8 mouse cellular contexts compared by ENCODE assay signal in genomic region chr7:12909498-12909962, GRCm38 (mm10). TPM values are rescaled to one million over a fixed set of nuclear protein-coding genes. Genes with fewer than 3 reads are reported as not detected.
A peak's percentile ranks its signal among the peaks of the same experiment; 100 is the strongest.
DNase-seq lines count a peak whose midpoint lies in the region; ATAC-seq lines count a peak whose summit lies in the region.

No protein-coding gene starts in this region.

- WGBS in intestine, embryonic 15.5 days: 43% methylated on average over 7 of the region's 7 CpGs

- H3K27ac ChIP-seq in intestine, embryonic 15.5 days: peak overlapping the region; percentile 86

- peak; percentile 55 for ATAC-seq in intestine, embryonic 15.5 days
- peak; percentile 63 for ATAC-seq in megakaryocyte-erythroid progenitor cell, adult 5-6 weeks (replicated peaks; ENCODE audit: low FRiP score, low TSS enrichment, poor library complexity, severe bottlenecking)

- peaks cover 24% of the 10 kb centered on the region for H3K36me3 ChIP-seq in intestine, embryonic 15.5 days

- no peaks in the 10 kb centered on the region for H3K9me3 ChIP-seq in intestine, embryonic 15.5 days

- intact Hi-C loops in left cerebral cortex, postnatal 25 days (cut with DNase I): no loop called here

- no peak overlapping the region for H3K9ac ChIP-seq in intestine, embryonic 15.5 days

- DNase-seq in adrenal gland, adult 18-20 months (ENCODE audit: low spot score in 2 of 2): peak; percentile 72 to 74
- peak; percentile 75 for DNase-seq in embryo, embryonic 10 days (ENCODE audit: low spot score)
- peak; percentile 37 for DNase-seq in gastrocnemius, postnatal 25 days
- DNase-seq in left cerebral cortex, postnatal 25 days (ENCODE audit: low spot score in 2 of 2): peak; percentile 80 to 82
- DNase-seq in right cerebral cortex, postnatal 25 days: peak; percentile 41
- DNase-seq in urinary bladder, postnatal 4 days (ENCODE audit: low spot score in 2 of 2): peak; percentile 40 to 71

- H3K4me3 ChIP-seq in intestine, embryonic 15.5 days (replicated peaks): peak overlapping the region; percentile 52; the same call in 1 of the 2 replicates

- H3K27me3 ChIP-seq in intestine, embryonic 15.5 days (replicated peaks): no peaks in the 10 kb centered on the region

- peaks cover 4% of the 10 kb centered on the region; the same call in 1 of the 2 replicates for H3K4me1 ChIP-seq in intestine, embryonic 15.5 days (replicated peaks)

- peak overlapping the region; percentile 68 for H3K4me2 ChIP-seq in intestine, embryonic 15.5 days (replicated peaks)

RNA-seq across cellular contexts. Expression of gene Zscan22, which starts 11.9 kb away (rescaled TPM):
- total RNA-seq in adrenal gland, adult 18-20 months (2021): 10 to 100 TPM; 13.9 to 14.2 TPM
- 1 to 10 TPM; 2.7 to 3.4 TPM for total RNA-seq in gastrocnemius, postnatal 25 days (2021)
- polyA plus RNA-seq in intestine, embryonic 15.5 days (2015; fragmentation: Nextera tagmentation; extraction: Ambion mirVana): 12.2 and 12.7 TPM in 2 replicates
- 10 to 100 TPM; 13.0 to 16.9 TPM for total RNA-seq in left cerebral cortex, postnatal 25 days (2021)
- 13.3 and 18.7 TPM in 2 replicates for total RNA-seq in megakaryocyte-erythroid progenitor cell, adult 5-6 weeks (2014; fragmentation: Nextera tagmentation)
- 5.7 and 7.1 TPM in 2 replicates for total RNA-seq in megakaryocyte-erythroid progenitor cell, adult 5-6 weeks (2017)

RNA-seq across cellular contexts. Expression of gene Rps5, which starts 12.6 kb away (rescaled TPM):
- total RNA-seq in adrenal gland, adult 18-20 months (2021): 100 to 1,000 TPM; 896 to 922 TPM
- 100 to 1,000 TPM; 498 to 510 TPM for total RNA-seq in gastrocnemius, postnatal 25 days (2021)
- polyA plus RNA-seq in intestine, embryonic 15.5 days (2015; fragmentation: Nextera tagmentation; extraction: Ambion mirVana): 1,008 and 1,147 TPM in 2 replicates
- total RNA-seq in left cerebral cortex, postnatal 25 days (2021): 100 to 1,000 TPM; 339 to 352 TPM
- total RNA-seq in megakaryocyte-erythroid progenitor cell, adult 5-6 weeks (2014; fragmentation: Nextera tagmentation): 3,241 and 3,814 TPM in 2 replicates
- total RNA-seq in megakaryocyte-erythroid progenitor cell, adult 5-6 weeks (2017): 1,950 and 2,335 TPM in 2 replicates

RNA-seq across cellular contexts. Expression of gene Rnf225, which starts 17.7 kb away (rescaled TPM):
- total RNA-seq in adrenal gland, adult 18-20 months (2021): under 1 TPM; 0.30 to 0.45 TPM
- under 1 TPM; 0.21 to 0.33 TPM for total RNA-seq in gastrocnemius, postnatal 25 days (2021)
- polyA plus RNA-seq in intestine, embryonic 15.5 days (2015; fragmentation: Nextera tagmentation; extraction: Ambion mirVana): 0.33 and 0.47 TPM in 2 replicates
- total RNA-seq in left cerebral cortex, postnatal 25 days (2021): under 1 TPM; 0.78 to 0.94 TPM
- 0.77 and 1.2 TPM in 2 replicates for total RNA-seq in megakaryocyte-erythroid progenitor cell, adult 5-6 weeks (2014; fragmentation: Nextera tagmentation)
- 1.6 TPM in 1 of 2 replicates, not detected in the other for total RNA-seq in megakaryocyte-erythroid progenitor cell, adult 5-6 weeks (2017)

RNA-seq across cellular contexts. Expression of gene Zfp128, which starts 28.6 kb away (rescaled TPM):
- total RNA-seq in adrenal gland, adult 18-20 months (2021): 1 to 10 TPM; 3.0 to 4.0 TPM
- total RNA-seq in gastrocnemius, postnatal 25 days (2021): 1 to 10 TPM; 2.4 TPM
- polyA plus RNA-seq in intestine, embryonic 15.5 days (2015; fragmentation: Nextera tagmentation; extraction: Ambion mirVana): 3.1 and 3.3 TPM in 2 replicates
- 1 to 10 TPM; 6.9 to 7.4 TPM for total RNA-seq in left cerebral cortex, postnatal 25 days (2021)
- 3.2 and 6.2 TPM in 2 replicates for total RNA-seq in megakaryocyte-erythroid progenitor cell, adult 5-6 weeks (2014; fragmentation: Nextera tagmentation)
- total RNA-seq in megakaryocyte-erythroid progenitor cell, adult 5-6 weeks (2017): 3.3 and 4.0 TPM in 2 replicates

RNA-seq across cellular contexts. Expression of gene Zfp324, which starts 56.1 kb away (rescaled TPM):
- total RNA-seq in adrenal gland, adult 18-20 months (2021): 1 to 10 TPM; 8.4 to 9.5 TPM
- 1 to 10 TPM; 2.0 to 2.2 TPM for total RNA-seq in gastrocnemius, postnatal 25 days (2021)
- 8.3 and 8.6 TPM in 2 replicates for polyA plus RNA-seq in intestine, embryonic 15.5 days (2015; fragmentation: Nextera tagmentation; extraction: Ambion mirVana)
- total RNA-seq in left cerebral cortex, postnatal 25 days (2021): 10 to 100 TPM; 10.3 to 11.9 TPM
- total RNA-seq in megakaryocyte-erythroid progenitor cell, adult 5-6 weeks (2014; fragmentation: Nextera tagmentation): 3.7 and 4.3 TPM in 2 replicates
- total RNA-seq in megakaryocyte-erythroid progenitor cell, adult 5-6 weeks (2017): 3.1 and 7.7 TPM in 2 replicates

Comparison
In these comparisons a context has a peak if more than half of its experiments do, and no peak if none do; other contexts are left out.
1. Peak in every context shown above with its lines: DNase-seq, ATAC-seq, H3K4me3 ChIP-seq and H3K27ac ChIP-seq.